Comparison of ENCODE assay signal across 17 mouse cellular contexts in genomic region chr3:156256719-156257118, GRCm38 (mm10).
DNase-seq lines count a peak whose midpoint lies in the region; ATAC-seq and TF ChIP-seq lines count a peak whose summit lies in the region.
"Had no signal": no experiment of that assay in that cellular context is flagged by ENCODE, and none has a peak within 500 bp of the region (broad histone marks: within the 10 kb centered on the region; RNA-seq: fewer than 3 reads in every experiment).

No protein-coding gene starts in this region.

- no peak overlapping the region for H3K4me2 ChIP-seq in lung, embryonic 14.5 days
- H3K4me2 ChIP-seq in stomach, embryonic 16.5 days (ENCODE audit: low read depth, low read length) = no peak overlapping the region
- H3K4me2 ChIP-seq: forebrain, embryonic 12.5 days; hindbrain, embryonic 14.5 days; midbrain, embryonic 15.5 days; neural tube, embryonic 12.5 days had no signal

- H3K4me3 ChIP-seq in kidney, adult 2 months (ENCODE audit: insufficient read depth, low read depth, low read length) = no peak overlapping the region
- H3K4me3 ChIP-seq in lung, embryonic 14.5 days (ENCODE audit: low read depth, low read length) = no peak overlapping the region
- no peak overlapping the region for H3K4me3 ChIP-seq in stomach, embryonic 16.5 days (replicated peaks; ENCODE audit: low read length)
- H3K4me3 ChIP-seq: forebrain, embryonic 12.5 days; midbrain, embryonic 15.5 days; neural tube, embryonic 12.5 days had no signal

- peak; percentile 12 for DNase-seq in kidney, adult 11 months
- DNase-seq in kidney, adult 18-20 months = no peak
- peak; percentile 14 for DNase-seq in kidney, adult 2 months
- DNase-seq in lung, embryonic 14.5 days = peak; percentile 74
- no peak for DNase-seq in yolk sac, embryonic 10.5 days (ENCODE audit: low spot score)
- no peak for DNase-seq in adrenal gland, postnatal 10 days
- DNase-seq: cerebellum, adult 9-11 months; gastrocnemius, postnatal 10 days; retina, postnatal 1 day had no signal

- H3K36me3 ChIP-seq in kidney, adult 2 months (ENCODE audit: control insufficient read depth, insufficient read depth, low read length) = no peaks in the 10 kb centered on the region
- no peaks in the 10 kb centered on the region for H3K36me3 ChIP-seq in lung, embryonic 14.5 days (ENCODE audit: insufficient read depth)
- no peaks in the 10 kb centered on the region for H3K36me3 ChIP-seq in stomach, embryonic 16.5 days (ENCODE audit: control insufficient read depth, insufficient read depth, low read length)
- H3K36me3 ChIP-seq: forebrain, embryonic 12.5 days; midbrain, embryonic 15.5 days; neural tube, embryonic 12.5 days had no signal

- no peaks in the 10 kb centered on the region for H3K27me3 ChIP-seq in kidney, adult 2 months (replicated peaks; ENCODE audit: control insufficient read depth, insufficient read depth, low read length)
- no peaks in the 10 kb centered on the region for H3K27me3 ChIP-seq in lung, embryonic 14.5 days (ENCODE audit: insufficient read depth, low read length)
- no peaks in the 10 kb centered on the region for H3K27me3 ChIP-seq in stomach, embryonic 16.5 days (ENCODE audit: control insufficient read depth, insufficient read depth, low read length)
- H3K27me3 ChIP-seq: forebrain, embryonic 12.5 days; midbrain, embryonic 15.5 days; neural tube, embryonic 12.5 days had no signal

- no peaks in the 10 kb centered on the region for H3K9me3 ChIP-seq in lung, embryonic 14.5 days (ENCODE audit: low read depth, low read length)
- H3K9me3 ChIP-seq in stomach, embryonic 16.5 days (replicated peaks; ENCODE audit: control insufficient read depth, low read length) = no peaks in the 10 kb centered on the region
- H3K9me3 ChIP-seq: forebrain, embryonic 12.5 days; midbrain, embryonic 15.5 days; neural tube, embryonic 12.5 days had no signal

- H3K9ac ChIP-seq in lung, embryonic 14.5 days = no peak overlapping the region
- H3K9ac ChIP-seq in stomach, embryonic 16.5 days (ENCODE audit: low read length) = no peak overlapping the region
- H3K9ac ChIP-seq: forebrain, embryonic 12.5 days; hindbrain, embryonic 14.5 days; midbrain, embryonic 15.5 days; neural tube, embryonic 12.5 days had no signal

- peak; percentile 98 for ATAC-seq in lung, embryonic 14.5 days (ENCODE audit: insufficient read depth)
- peak; percentile 90 for ATAC-seq in stomach, embryonic 16.5 days (ENCODE audit: insufficient read depth, low FRiP score)
- ATAC-seq in inflammation-experienced regulatory T-cells, adult 6 months = no peak
- ATAC-seq: activated CD4-positive, CD25-positive, alpha-beta regulatory T cell, adult 4 months; midbrain, embryonic 15.5 days had no signal

- H3K27ac ChIP-seq in kidney, adult 2 months (ENCODE audit: insufficient read depth, low read depth, low read length) = peak overlapping the region; percentile 68; the same call in 1 of the 2 replicates
- no peak overlapping the region for H3K27ac ChIP-seq in lung, embryonic 14.5 days (ENCODE audit: low read depth)
- no peak overlapping the region for H3K27ac ChIP-seq in stomach, embryonic 16.5 days (ENCODE audit: low read length)
- H3K27ac ChIP-seq: forebrain, embryonic 12.5 days; hindbrain, embryonic 14.5 days; macrophage; midbrain, embryonic 15.5 days; neural tube, embryonic 12.5 days had no signal

- WGBS in kidney, adult 2 months = 76% methylated on average over 7 of the region's 7 CpGs
- 63% methylated on average over 7 of the region's 7 CpGs for WGBS in lung, embryonic 14.5 days
- WGBS in stomach, embryonic 16.5 days = 80% methylated on average over 7 of the region's 7 CpGs

- no peak for TF ChIP-seq CTCF in kidney, adult 2 months (conservative IDR thresholded peaks at IDR 0.05; ENCODE audit: insufficient read depth, insufficient read length, low read depth, low read length)
- no peak for TF ChIP-seq CTCF in lung, embryonic 14.5 days (IDR thresholded peaks at IDR 0.05; ENCODE audit: low read depth)

- H3K4me1 ChIP-seq in kidney, adult 2 months (ENCODE audit: control insufficient read depth, insufficient read depth, low read length) = no peaks in the 10 kb centered on the region
- no peaks in the 10 kb centered on the region for H3K4me1 ChIP-seq in lung, embryonic 14.5 days (ENCODE audit: insufficient read depth)
- no peaks in the 10 kb centered on the region for H3K4me1 ChIP-seq in stomach, embryonic 16.5 days (ENCODE audit: control insufficient read depth, insufficient read depth, low read length)
- H3K4me1 ChIP-seq: neural tube, embryonic 12.5 days had no signal

- no peak for TF ChIP-seq POLR2A in kidney, adult 2 months (IDR thresholded peaks at IDR 0.05; ENCODE audit: low read depth, low read length)

Comparison
In these comparisons a context has a peak if more than half of its experiments do, and no peak if none do; other contexts are left out.
1. DNase-seq: peak in kidney, adult 11 months (single experiment), kidney, adult 2 months (single experiment) and lung, embryonic 14.5 days (single experiment); none in kidney, adult 18-20 months (single experiment), yolk sac, embryonic 10.5 days (single experiment) and adrenal gland, postnatal 10 days (single experiment).